In genomic region chr1:52499601-52500313, GRCm38 (mm10) we compare ENCODE assay signal across 8 mouse cellular contexts. TPM values are rescaled to one million over a fixed set of nuclear protein-coding genes. Genes with fewer than 3 reads are reported as not detected.
DNase-seq lines count a peak whose midpoint lies in the region; ATAC-seq and TF ChIP-seq lines count a peak whose summit lies in the region.

No protein-coding gene starts in this region.

- under 1% methylated on average over 64 of the region's 68 CpGs for WGBS in forebrain, embryonic 15.5 days

- peak overlapping the region; percentile 53 for H3K9ac ChIP-seq in ES-E14 (ENCODE audit: insufficient read depth, low read depth, low read length, poor library complexity, severe bottlenecking)
- peak overlapping the region; percentile 81 for H3K9ac ChIP-seq in forebrain, embryonic 15.5 days (replicated peaks)

- peaks cover 0 to 1% of the 10 kb centered on the region in 2 experiments; a peak in 1 of 4 replicates for H3K4me1 ChIP-seq in ES-E14 (ENCODE audit: control insufficient read depth in 2 of 2, insufficient read depth in 2 of 2, low read length in 2 of 2, poor library complexity in 1 of 2)
- H3K4me1 ChIP-seq in brown adipose tissue, adult 24 weeks (ENCODE audit: control insufficient read depth, insufficient read depth, insufficient read length, low read length): peaks cover 14% of the 10 kb centered on the region
- 0 out of 2 replicates have a peak, but pooled peaks cover 9% of the 10 kb centered on the region for H3K4me1 ChIP-seq in forebrain, embryonic 15.5 days

- H3K4me2 ChIP-seq in forebrain, embryonic 15.5 days (replicated peaks): peak overlapping the region; percentile 74

- peak; percentile 27 for DNase-seq in ES-E14 (ENCODE audit: low read depth, low spot score)
- peak; percentile 33 for DNase-seq in layer of hippocampus, adult 9-11 months
- DNase-seq in lung, postnatal 10 days: peak; percentile 66
- DNase-seq in ovary, postnatal 14 days (ENCODE audit: low spot score): peak; percentile 48
- peak; percentile 65 for DNase-seq in thymus, postnatal 25 days

- no peak overlapping the region for H3K27ac ChIP-seq in ES-E14 (ENCODE audit: insufficient read depth, low read depth, low read length, poor library complexity, severe bottlenecking)
- H3K27ac ChIP-seq in brown adipose tissue, adult 24 weeks (replicated peaks; ENCODE audit: low read depth, low read length): peak overlapping the region; percentile 55
- peak overlapping the region; percentile 82 for H3K27ac ChIP-seq in forebrain, embryonic 15.5 days (replicated peaks)

- no peaks in the 10 kb centered on the region for H3K27me3 ChIP-seq in forebrain, embryonic 15.5 days

- no peaks in the 10 kb centered on the region for H3K9me3 ChIP-seq in ES-E14 (ENCODE audit: control insufficient read depth, insufficient read depth, low read depth, low read length)
- no peaks in the 10 kb centered on the region for H3K9me3 ChIP-seq in forebrain, embryonic 15.5 days

- in situ Hi-C loops in ES-E14 (cut with MboI; ENCODE audit: low sequenced_read_pairs in 2 of 2, unreplicated experiment in 2 of 2): no loop called here

- no peaks in the 10 kb centered on the region for H3K36me3 ChIP-seq in ES-E14 (ENCODE audit: control insufficient read depth, insufficient read depth, low read length, poor library complexity, severe bottlenecking)
- H3K36me3 ChIP-seq in forebrain, embryonic 15.5 days: no peaks in the 10 kb centered on the region

- H3K4me3 ChIP-seq in ES-E14 (ENCODE audit: insufficient read depth in 1 of 2, low read depth in 1 of 2, low read length in 2 of 2, poor library complexity in 1 of 2, severe bottlenecking in 1 of 2): peak overlapping the region; percentile 64 to 80
- H3K4me3 ChIP-seq in brown adipose tissue, adult 24 weeks (ENCODE audit: insufficient read depth, low read depth, low read length): peak overlapping the region; percentile 94
- H3K4me3 ChIP-seq in forebrain, embryonic 15.5 days: peak overlapping the region; percentile 92

- ATAC-seq in forebrain, embryonic 15.5 days (replicated peaks): peak; percentile 83; the same call in 1 of the 2 replicates
- ATAC-seq in hematopoietic stem cell, adult 5-6 weeks (replicated peaks in 1 of 2; ENCODE audit: insufficient read depth in 1 of 2, low FRiP score in 2 of 2, low TSS enrichment in 1 of 2, low read depth in 1 of 2, poor library complexity in 2 of 2, severe bottlenecking in 2 of 2): peak; percentile 58 to 61

TF ChIP-seq in ES-E14, 5 proteins besides CTCF, POLR2A, EP300 and RAD21:
- TF ChIP-seq ZC3H11A (IDR thresholded peaks at IDR 0.05; ENCODE audit: borderline replicate concordance, low read depth, low read length) (no peak), HCFC1 (IDR thresholded peaks at IDR 0.05; ENCODE audit: borderline replicate concordance, insufficient read depth, low read length) (no peak), MAFK (IDR thresholded peaks at IDR 0.05; ENCODE audit: insufficient read depth, low read depth, low read length) (no peak), CHD2 (IDR thresholded peaks at IDR 0.05; ENCODE audit: low read depth, low read length) (no peak)

RNA-seq across cellular contexts. Expression of gene Nab1, which starts 0.7 kb away (rescaled TPM):
- 12.3 and 13.3 TPM in 2 replicates for total RNA-seq in ES-E14 (2012; rRNA removed)
- 30.9 and 40.9 TPM in 2 replicates for polyA plus RNA-seq in brown adipose tissue, adult 24 weeks (2012; ENCODE audit: insufficient read depth, insufficient read length, missing spikeins)
- 14.6 and 16.6 TPM in 2 replicates for polyA plus RNA-seq in forebrain, embryonic 15.5 days (2015; fragmentation: Nextera tagmentation; extraction: Ambion mirVana)
- total RNA-seq in hematopoietic stem cell, adult 5-6 weeks (2017): 42.1 and 57.9 TPM in 2 replicates
